Mouse (Mus musculus) urinary bladder, postnatal 10 days (tissue): ENCODE results near the gene Prkar1b.

Experiments
- DNase-seq: peaks from one replicate; pipeline ENCODE4 v3.0.0; 2022; ENCODE audit warnings: low spot score

The Prkar1b gene

DNA sequence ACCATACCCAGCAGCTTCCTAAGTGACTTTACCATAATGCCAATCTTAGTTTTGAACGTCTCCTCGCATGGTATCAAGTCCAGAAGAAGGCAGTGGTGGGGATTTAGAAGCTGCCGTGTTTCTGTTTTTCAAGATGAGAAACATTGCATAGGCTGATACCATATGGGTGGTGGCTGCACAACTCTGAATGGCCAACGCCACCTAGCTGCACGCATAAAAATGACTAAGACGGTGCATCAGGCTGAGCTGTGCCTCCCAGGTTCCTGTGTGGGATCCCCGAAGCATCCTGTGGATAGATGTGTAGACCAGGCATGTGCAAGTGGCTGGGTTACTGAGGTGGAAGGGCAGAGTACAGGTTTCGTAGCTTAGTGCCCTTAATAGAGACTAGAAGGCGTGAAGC lies 42.0 kb downstream of the Prkar1b start:
- no peak for DNase-seq

DNA sequence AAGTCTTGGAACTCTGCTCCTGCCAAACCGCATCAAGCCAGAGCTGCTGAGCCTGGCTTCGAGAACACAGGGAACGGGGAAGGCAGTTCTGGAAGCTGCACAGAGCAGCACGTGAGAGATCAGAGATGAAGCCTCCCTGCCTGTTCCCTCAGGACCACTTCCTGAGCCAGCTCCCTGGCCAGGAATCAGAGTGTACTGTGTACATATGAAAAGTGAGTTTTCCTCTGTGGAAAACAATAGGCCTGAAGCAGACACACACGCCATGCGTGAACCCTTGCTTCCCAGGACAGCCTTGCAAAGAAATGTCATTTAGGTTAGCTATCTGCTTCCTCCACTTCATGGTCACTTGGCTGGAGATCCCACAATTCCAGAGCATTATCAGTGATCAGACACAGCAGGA lies 48.0 kb downstream of the Prkar1b start:
- DNase-seq = no peak

DNA sequence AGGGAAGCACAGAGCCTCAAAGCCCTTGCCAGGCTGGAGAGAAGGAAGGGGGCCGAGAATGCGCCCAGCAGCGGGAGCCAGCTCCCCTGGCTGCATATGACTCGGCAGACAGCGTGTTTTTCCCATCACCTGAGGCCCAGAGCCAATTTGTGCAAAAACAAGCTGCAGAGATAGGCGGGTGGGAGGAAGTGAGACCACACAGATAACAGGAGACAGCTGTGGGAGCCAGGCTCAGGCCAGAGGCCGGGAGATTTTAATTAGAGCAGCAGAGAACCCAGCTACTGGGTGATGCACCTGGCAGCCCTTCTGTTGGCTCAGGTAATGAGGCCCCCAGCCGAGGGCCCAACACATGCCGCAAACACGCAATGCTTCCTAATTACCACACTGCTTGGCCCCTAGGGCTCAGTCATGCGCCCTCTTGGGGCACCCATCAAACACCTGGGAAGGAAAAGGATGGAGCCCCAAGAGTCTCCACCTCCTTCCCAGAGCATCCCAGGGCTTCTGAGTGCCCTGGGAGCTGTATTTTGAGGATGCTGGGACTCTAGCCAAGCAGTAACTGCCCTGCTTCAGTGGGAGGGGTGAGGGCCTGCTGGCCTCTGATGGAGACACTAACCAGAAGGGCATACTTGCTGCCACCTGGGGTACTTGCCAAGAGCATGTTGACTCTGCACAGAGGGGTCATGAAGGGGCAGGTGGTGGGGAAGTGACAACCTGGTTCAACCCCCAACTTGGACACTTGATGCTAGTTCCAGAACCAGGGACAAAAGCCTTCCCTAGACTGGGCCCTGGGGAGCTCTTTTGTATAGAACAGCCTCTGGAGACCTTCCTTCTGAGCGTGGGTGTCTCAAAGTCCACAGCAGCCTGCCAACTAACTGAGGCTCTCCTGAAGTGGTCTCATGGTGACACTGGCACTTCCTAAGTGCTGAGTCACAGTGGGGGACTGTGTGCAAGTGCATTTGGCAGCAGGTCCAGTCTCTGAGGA lies 50.5 kb downstream of the Prkar1b start:
- DNase-seq = no peak

DNA sequence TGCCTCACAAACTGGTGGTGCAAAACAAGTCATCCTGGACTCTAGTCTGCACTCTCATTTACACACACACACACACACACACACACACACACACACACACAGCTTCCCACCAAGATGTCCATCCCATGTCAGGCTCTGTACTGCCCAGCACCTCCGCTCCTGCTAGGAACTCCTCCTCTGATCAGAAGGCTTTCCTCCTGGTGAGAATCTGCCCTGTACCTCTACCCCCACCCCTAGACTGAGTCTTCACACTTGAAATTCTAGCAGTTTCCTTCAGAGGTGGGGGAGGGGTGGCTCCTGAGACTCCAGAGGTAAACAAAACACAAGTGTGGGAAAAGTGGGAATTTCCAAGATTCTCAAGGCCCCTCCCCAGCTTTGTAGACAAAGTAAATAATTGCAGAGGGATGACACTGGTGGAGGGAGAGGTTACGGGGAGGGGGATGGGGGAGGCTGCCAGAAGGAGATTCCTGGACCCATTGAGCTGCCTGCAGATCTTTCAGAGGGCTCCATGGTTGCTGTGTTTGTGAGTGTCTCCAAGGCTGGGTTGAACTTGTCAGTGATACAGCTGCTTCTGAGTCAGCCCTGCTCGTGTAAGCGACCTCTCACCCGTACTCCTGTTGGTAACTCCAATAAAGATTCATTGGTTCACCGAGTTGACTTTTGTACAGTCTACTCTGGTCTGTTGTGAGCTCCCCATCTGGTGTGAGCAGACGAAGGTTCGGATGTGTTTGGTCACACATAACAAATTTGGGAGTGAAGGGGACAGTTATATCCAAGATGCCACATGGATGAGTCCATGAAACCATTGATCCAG lies 54.3 kb downstream of the Prkar1b start:
- DNase-seq = no peak

DNA sequence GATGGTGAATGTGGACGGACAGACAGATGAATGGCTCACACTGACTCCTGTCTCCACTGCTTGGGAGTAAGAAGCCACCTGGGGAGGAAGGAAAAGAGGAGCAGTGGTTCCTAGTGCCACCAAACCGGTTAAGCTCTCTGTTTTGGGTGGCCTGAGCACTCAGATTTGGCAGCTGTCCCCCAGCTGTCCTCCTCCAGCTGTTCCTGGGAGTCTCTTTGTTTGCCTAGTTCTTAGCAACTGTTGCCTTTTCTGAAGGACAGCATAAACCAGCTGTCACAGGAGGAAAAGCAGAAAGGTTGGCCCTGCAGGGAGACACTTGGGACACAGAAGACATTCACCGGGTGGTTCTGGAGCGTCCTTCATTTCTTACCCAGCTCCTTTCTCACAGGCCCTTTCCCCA lies 56.3 kb downstream of the Prkar1b start:
- DNase-seq = no peak

DNA sequence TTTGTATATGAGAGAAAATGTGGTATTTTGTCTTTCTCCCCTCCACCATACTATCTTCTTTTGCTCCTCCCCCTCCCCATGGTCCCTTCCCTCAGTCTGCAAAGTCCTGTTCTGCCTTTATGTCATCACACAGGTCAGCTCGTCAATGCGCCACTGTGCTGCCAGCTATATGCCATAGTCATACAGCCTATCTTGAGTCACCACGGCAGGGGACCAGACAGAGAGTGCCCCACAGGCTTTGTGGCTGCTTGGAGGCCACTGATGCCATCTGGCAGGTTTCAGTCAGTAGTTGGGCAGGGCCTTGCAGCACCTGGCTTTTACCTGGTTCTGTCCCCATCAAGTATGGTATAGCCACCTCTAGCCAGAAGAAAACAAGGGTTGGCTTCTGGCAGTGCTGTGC lies 58.1 kb downstream of the Prkar1b start:
- DNase-seq = no peak

DNA sequence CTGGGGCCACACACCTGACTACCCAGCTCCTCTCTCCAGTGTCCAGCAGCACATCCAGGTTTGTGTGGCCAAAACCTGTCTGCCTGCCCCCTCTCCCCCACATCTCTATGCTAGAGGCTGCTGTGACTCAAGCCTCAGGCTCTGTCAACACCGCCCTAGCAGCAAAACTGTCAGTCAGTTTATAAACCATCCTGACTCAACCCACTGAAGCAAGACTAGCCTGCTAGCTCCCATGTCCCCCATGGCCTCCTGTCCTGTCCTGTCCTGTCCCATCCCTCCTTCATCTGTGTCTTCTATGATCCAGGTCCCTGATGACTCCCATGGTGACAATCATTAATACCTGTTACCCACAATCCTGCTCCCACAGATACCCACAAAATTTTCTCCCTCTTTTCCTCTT lies 59.6 kb downstream of the Prkar1b start:
- no peak for DNase-seq

DNA sequence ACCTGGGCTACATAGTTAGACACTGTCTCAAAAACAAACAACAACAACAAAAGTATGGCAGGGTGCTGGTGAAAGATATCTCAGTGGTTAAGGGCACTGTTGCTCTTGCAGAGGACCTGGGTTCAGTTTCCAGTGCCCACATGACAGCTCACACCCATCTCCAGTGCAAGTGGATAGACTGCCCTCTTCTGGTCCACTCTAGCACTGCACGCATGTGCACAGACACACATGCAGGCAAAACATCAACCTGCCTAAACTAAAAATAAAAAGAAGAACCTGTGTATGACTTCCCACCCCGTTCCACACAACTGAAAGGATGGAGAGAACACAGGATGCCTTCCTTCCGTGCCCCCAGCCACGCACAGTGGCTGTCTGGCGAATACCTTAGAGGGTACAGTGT lies 61.6 kb downstream of the Prkar1b start:
- no peak for DNase-seq

DNA sequence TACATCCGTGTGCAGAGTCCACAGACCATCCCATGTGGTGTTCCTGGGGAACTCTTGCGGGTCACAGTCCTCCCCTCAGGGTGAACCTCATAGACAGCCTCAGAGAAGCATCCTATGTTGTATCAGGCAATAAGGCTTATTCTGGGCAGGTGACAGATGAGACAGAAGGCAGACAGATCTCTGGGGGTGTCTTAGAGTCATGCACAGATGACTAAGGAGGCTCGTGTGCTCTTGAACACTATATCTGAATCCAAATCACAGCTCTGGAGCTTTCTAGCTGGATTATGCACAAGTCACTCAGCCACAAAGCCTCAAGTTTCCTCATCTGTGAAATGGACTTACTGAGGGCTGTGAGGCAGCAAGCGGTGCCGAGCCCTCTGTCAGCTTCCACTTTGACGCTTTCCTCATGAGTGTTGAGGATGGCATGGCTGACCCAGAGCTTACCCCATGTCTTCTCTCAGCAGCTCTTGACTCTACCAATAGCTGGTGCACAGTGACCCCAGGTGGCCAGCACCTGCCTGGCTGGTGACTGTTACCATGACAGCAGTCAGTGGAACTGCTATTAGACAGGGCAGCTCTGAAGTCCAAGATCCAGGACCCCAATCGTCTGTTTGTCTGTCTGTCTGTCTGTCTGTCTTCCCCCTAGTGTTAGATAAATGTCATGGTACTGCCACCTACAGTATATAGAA lies 64.8 kb downstream of the Prkar1b start:
- DNase-seq = no peak

DNA sequence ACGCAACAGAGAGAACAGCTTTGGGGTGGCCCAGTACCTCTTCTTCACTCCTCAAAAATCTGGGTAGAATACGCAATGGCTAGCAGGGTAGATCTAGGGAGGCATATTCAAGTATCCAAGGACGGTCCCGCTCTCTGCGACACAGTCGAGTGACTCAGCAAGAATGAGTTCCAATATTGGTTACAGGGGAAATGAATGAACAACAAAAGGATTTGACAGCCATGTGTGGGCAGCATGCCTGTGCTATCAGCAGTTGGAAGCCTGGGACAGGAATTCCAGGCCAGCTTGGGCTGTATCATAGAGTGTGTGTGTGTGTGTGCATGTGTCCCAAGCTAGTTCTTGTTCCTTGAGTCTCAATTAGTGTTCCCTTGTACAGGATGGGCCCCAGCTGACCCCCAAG lies 65.5 kb downstream of the Prkar1b start:
- no peak for DNase-seq

DNA sequence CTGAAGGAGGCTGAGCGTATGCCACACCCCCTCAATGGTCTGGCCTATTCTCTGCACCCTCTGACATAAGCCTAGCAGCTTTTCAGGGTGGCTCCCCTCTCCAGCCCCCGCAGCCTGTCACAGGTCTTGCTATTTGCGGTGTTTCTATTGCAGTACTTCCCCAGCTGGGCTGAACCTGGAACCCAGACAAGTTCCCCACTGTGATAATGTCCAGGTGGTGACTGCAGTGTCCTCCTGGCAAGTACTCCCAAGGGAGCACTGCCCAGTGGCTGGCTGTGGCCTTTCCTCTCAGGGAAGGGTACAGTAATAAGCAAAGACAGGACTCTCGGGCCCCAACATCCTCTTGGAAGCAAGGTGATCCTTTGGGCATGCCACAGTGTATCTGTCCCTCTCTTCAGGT lies 66.0 kb downstream of the Prkar1b start:
- DNase-seq = no peak

DNA sequence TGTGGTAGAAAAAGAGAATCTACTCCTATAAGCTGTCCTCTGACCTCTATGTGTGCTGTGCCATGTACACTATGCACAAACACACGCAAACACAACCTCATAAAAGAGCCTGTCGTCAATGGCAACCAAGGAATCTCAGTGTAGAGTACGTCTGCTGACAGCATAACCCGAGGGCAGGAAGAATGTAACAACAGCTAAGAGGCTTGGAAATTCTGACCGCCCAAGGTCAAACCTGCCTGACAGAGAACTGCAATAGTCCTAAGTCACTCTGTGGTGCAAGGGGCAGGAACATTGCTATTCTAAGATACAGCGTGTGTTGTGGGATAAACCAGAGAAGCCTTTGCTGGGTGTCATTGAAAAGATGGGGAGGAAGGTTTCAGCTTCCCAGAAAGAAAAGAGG lies 68.4 kb downstream of the Prkar1b start:
- DNase-seq = no peak

DNA sequence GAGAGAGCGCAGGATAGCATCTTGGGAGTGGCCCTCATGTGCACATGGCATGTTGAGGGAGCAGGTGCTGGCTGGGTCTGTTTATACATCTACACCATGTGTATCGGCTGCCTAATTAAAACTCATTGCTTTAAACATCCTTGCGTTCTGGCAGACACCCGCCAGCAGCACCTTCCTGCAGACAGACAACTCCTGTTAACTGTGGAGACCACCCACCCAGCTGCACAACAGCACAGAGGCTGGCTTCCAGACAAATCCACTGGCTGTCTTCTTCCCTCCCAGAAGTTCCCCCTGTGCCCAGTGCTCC lies 71.7 kb downstream of the Prkar1b start:
- no peak for DNase-seq

DNA sequence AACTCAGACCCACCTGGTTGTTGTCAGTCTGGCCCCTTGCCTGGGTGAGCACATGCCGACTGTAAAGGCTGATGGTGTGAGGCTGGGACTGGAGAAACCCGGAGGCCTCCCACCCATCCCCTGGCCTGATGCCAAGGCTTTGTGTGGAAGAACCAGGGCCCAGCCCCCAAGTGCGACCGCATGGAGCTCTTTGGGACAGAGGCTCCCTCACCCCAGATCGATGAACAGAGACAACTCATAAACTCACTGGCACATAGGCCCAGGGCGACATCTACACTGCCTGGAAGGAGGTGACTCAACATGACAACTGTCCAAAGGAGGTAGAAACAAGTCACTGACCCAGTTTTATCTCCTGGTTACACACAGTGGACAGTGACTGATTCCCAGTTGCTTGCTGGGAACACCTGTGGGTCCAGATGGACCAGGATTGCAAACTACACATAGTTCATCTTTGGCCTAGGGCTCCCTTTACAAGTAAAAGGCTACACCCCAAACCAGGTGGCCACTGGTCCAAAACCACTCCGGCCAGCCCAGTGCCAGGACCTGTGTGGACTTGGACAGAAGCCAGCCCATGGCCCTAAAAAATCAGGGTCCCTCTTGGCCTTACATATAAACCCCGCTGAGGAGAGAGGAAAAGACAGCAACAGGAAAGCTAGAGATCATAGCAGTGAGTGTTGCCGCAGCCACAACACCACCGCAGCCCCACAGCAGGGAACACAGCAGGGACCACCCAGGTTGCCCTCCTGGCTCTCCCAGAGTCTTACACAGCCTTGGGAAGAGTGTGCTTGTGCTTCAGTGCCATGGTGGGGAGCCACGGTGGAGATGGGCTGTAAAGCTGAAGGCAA lies 72.3 kb downstream of the Prkar1b start:
- no peak for DNase-seq

DNA sequence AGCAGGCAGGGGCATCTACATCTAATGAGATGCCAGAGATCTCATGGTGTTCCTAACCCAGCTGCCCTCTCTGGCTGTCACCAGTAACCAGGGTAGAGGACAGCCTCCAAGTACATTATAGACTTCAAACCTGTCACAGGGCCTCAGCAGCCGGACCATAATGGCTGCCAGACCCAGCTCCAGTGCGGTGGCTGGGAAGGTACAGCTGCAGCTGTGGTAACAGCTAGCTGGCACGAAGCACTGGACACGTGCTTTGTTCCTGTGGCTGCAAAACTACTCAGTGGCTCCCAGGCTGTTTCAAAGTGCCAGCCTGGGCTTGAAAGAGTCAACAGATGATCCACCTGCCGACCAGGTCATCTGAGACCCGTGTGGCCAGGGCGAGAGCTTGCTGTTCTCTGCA lies 73.4 kb downstream of the Prkar1b start:
- DNase-seq = no peak

DNA sequence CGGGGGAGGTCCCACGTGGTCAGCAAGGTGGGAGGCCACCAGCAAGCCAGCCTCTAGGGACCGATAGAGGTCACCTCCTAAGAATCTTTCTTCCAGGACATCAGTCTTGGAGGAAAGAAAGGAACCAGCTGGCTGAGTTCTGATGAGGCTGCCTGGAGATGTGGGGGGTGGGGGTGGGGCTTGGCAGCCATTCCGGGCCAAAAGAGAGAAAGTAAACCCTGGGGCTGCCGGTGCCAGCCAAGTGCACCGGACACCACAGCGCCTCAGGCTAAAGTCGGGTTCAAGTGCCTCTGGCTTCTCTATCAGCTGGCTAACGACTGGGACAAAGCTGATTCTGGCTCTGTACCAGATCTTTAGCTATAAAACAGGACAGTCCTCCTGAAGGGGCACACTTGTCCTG lies 74.0 kb downstream of the Prkar1b start:
- no peak for DNase-seq

DNA sequence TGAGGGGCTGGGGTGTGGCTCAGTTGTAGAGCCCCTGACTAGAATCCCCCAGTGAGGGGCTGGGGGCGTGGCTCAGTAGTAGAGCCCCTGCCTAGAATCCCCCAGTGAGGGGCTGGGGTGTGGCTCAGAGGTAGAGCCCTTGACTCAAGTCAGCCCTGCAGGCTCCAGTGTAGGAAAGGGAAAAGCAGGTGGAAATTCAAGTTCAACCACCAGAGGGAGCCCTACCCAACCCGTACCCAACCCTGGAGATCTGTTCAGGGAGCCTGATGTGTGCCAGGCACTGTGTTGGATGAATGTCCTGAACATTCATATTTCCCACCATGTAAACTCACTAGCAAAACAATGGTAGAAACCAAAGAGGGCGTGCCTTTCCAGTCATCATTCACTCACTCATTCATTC lies 74.7 kb downstream of the Prkar1b start:
- DNase-seq = no peak

DNA sequence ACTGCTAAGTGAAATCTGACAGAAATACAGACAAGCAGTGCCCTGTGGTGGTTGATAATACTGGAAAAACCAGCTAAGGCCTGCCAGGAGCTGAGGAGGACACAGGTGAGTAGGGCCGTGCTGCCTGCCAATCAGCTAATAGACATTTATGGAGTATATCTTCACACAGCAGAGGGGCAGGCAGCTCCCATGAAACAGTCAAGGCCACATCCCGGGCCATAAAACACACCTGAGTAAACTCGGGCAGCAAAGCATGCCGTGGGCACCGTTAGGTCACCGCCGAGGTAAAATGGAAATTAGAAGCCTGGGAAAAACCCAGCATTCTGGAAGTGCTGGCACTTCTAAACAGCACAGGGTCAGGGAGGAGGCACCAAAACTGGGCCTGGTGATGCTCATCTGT lies 75.8 kb downstream of the Prkar1b start:
- DNase-seq = no peak

DNA sequence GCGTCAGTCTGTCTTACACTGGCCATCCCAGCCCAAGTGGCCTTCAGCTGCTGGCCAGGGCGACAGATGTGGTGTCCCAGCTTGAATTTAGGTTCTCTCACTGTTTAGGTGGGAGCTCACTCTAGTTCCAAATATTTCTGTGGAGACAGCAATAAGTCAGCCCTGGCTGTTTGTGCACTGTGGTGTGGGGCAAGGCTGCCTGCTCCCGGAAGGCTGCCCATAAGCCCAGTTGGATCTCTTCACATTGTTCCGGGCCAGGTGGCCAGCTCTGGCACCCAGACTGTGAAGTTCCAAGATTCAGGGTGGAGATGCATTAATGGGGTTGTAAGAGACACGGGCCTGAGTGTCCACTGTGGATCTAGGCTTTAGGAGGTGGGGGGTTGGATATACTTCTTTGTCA lies 76.9 kb downstream of the Prkar1b start:
- DNase-seq = no peak

DNA sequence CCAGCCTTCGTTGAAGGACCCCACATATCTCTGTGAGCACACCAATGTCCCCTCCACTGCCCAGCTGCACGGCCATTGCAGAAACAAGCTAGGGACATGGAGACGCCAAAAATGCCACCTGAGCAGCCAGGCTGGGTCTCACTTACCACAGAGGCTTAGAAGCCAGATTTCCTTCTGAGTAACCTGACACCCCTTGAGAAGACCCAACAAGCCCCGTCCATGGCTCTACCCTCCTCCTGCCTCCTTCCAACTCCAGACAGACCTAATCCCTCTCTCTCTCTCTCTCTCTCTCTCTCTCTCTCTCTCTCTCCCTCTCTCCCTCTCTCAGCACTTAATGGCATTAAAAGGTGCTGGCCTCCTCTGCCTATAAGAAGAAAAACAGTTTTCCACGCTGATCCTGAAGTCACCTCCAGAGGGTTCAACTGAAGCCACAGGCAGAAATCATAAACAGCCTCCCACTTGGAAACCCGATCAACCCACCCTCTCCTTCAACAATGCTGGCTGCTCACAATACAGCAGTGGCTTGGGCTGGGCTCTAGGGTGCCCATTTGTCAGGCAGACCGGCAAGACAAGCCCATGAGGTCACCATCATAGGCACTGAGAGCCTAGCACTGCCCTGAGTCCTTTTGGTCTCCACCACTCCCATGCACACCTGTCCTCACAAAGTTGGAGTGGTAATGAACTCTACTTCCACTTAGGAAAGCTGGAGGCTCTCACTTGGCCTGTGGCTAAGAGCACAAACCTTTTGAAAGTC lies 82.8 kb downstream of the Prkar1b start:
- no peak for DNase-seq

DNA sequence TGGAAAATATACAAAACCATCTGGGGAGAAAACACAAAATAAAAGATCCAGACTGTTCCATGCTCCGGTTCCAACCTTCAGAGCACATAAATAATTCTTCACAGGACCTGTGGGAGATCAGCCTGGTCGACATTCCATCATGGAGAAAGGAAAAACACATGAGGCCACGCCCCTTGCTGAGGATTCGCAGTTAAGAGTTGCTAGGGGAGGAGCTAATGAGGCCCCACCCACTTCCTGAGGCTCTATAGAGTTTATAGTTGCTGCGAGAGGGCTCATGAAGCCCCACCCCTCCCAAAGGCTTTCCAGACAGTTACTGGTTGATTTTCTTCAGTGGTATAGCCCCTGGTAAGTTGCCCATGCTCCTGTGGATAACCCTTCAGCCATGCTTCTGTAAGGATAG lies 85.2 kb downstream of the Prkar1b start:
- DNase-seq = no peak
